Mouse (Mus musculus): ENCODE results near the gene Tstd2. TPM values are rescaled to one million over a fixed set of nuclear protein-coding genes. Genes with fewer than 3 reads are reported as not detected.

Gene Tstd2
- polyA plus RNA-seq, 1 experiment from 2014 or later, result 24.9 TPM

DNA sequence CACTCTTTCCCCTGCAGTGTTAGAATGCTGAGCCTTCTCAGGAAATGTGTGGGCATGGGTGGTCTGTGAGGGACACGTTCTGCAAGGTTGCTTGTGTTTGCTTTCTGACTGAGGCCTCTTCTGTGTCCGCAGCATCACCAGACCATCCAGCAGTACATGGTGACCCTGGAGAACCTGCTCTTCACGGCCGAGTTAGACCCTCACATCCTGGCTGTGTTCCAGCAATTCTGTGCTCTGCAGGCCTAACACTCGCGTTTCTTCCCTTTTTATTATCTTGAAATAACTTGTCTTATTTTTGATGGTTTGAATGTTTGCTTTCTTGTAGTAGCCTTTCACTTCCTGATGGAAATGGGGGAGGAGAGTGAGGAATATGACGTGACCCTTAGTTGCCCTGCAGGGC lies 33.3 kb upstream of the Tstd2 start:
- H3K4me3 ChIP-seq (ENCODE audit: low read depth, low read length), result no peak overlapping the region
- no peak overlapping the region for H3K27ac ChIP-seq (ENCODE audit: low read length)
- H3K27me3 ChIP-seq (ENCODE audit: control insufficient read depth, insufficient read depth, low read depth, low read length), result no peaks in the 10 kb centered on the region
- no peaks in the 10 kb centered on the region for H3K9me3 ChIP-seq (replicated peaks; ENCODE audit: control insufficient read depth, low read length, poor library complexity, severe bottlenecking)
- H3K4me2 ChIP-seq (ENCODE audit: low read length), result no peak overlapping the region
- no peak for ATAC-seq
- peaks cover 75% of the 10 kb centered on the region for H3K36me3 ChIP-seq (ENCODE audit: control insufficient read depth, insufficient read depth, low read length)
- H3K4me1 ChIP-seq (ENCODE audit: control insufficient read depth, insufficient read depth, low read length), result no peaks in the 10 kb centered on the region
- 85% methylated on average over 7 of the region's 7 CpGs for WGBS
- no peak overlapping the region for H3K9ac ChIP-seq (ENCODE audit: low read depth, low read length)

DNA sequence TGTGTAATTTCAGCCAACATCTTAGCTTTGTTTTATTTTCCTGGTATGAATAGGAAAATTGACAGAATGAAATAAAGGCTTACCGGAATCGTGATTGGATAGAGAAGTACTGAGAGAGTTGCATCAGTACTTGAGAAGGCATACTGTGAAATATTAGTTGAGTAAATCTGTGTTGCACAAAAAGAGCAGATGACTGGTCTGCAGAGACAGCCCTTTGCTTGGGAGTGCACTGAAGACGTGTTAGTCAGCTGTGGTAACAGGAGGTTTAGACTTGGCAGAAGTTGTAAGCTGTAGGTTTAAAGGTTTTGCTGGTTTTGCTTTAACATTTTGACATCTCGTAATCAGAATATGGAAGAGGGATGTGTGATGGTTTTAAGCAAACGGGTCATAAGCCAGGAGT lies 27.3 kb upstream of the Tstd2 start:
- Histone ChIP-seq H3K27ac (ENCODE audit: low read length) (no peak overlapping the region), H3K9ac (ENCODE audit: low read depth, low read length) (no peak overlapping the region), H3K4me3 (ENCODE audit: low read depth, low read length) (no peak overlapping the region), H3K9me3 (replicated peaks; ENCODE audit: control insufficient read depth, low read length, poor library complexity, severe bottlenecking) (no peaks in the 10 kb centered on the region), H3K4me1 (ENCODE audit: control insufficient read depth, insufficient read depth, low read length) (no peaks in the 10 kb centered on the region), H3K27me3 (ENCODE audit: control insufficient read depth, insufficient read depth, low read depth, low read length) (no peaks in the 10 kb centered on the region), H3K4me2 (ENCODE audit: low read length) (no peak overlapping the region), H3K36me3 (ENCODE audit: control insufficient read depth, insufficient read depth, low read length) (peaks cover 61% of the 10 kb centered on the region)
- WGBS, result 95% methylated on average over 5 of the region's 5 CpGs
- no peak for ATAC-seq

DNA sequence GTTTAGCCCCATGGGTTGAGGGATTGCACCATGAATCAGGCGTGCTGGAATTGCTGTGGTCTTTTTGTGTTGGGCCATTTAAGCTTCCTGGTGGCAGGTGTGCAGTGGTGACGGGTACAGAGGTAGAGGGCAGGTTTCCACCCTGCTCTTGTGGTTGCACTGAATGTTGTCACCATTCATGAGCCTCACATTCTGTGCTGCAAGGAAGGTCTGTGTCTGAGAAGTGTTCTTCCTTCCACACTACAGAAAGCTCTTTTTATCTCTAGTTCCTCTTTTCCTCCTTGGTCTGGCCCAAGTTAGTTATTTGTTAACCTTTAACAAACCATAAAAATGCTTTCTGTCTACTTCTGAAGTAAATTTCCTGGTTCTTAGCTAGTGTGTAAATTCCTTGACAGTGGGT lies 25.5 kb upstream of the Tstd2 start:
- no peak overlapping the region for H3K4me3 ChIP-seq (ENCODE audit: low read depth, low read length)
- 80% methylated on average over 2 of the region's 2 CpGs for WGBS
- no peaks in the 10 kb centered on the region for H3K9me3 ChIP-seq (replicated peaks; ENCODE audit: control insufficient read depth, low read length, poor library complexity, severe bottlenecking)
- H3K4me1 ChIP-seq (ENCODE audit: control insufficient read depth, insufficient read depth, low read length), result no peaks in the 10 kb centered on the region
- no peak overlapping the region for H3K27ac ChIP-seq (ENCODE audit: low read length)
- no peaks in the 10 kb centered on the region for H3K27me3 ChIP-seq (ENCODE audit: control insufficient read depth, insufficient read depth, low read depth, low read length)
- no peak overlapping the region for H3K9ac ChIP-seq (ENCODE audit: low read depth, low read length)
- H3K4me2 ChIP-seq (ENCODE audit: low read length), result no peak overlapping the region
- peaks cover 51% of the 10 kb centered on the region for H3K36me3 ChIP-seq (ENCODE audit: control insufficient read depth, insufficient read depth, low read length)
- no peak for ATAC-seq

DNA sequence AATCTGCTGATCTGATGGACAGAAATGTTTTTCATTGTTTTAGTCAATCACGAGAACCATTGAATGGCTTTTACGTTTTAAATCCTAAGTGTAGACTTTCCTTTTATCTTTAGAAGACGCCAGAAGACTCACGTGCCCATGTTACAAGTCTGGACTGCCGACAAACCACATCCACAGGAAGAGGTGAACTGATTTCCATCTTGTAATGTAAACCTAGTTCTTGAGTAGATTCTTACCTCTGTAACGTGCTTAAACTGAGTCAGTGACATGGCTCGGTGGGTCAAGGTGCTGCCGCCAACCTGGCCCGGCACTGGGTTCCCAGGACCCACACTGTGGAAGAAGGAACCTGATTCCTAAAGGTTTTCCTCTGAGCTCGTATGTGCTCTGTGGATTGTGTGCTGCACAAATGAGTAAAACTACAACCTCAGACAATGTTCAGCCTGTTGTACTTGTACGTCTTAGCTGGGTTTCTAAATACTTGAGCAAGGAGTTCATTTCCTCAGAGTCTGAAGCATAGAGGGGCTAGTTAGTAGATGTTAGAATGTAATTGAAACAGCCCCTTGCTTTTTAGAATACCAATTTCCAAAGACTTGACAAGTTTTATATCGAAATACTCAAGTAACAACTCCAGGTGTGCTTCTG lies 13.5 kb upstream of the Tstd2 start:
- Histone ChIP-seq H3K9me3 (replicated peaks; ENCODE audit: control insufficient read depth, low read length, poor library complexity, severe bottlenecking) (no peaks in the 10 kb centered on the region), H3K27ac (ENCODE audit: low read length) (no peak overlapping the region), H3K4me3 (ENCODE audit: low read depth, low read length) (no peak overlapping the region), H3K9ac (ENCODE audit: low read depth, low read length) (no peak overlapping the region), H3K27me3 (ENCODE audit: control insufficient read depth, insufficient read depth, low read depth, low read length) (no peaks in the 10 kb centered on the region), H3K36me3 (ENCODE audit: control insufficient read depth, insufficient read depth, low read length) (peaks cover 43% of the 10 kb centered on the region), H3K4me1 (ENCODE audit: control insufficient read depth, insufficient read depth, low read length) (no peaks in the 10 kb centered on the region), H3K4me2 (ENCODE audit: low read length) (no peak overlapping the region)
- ATAC-seq, result no peak
- WGBS, result 94% methylated on average over 12 of the region's 12 CpGs

DNA sequence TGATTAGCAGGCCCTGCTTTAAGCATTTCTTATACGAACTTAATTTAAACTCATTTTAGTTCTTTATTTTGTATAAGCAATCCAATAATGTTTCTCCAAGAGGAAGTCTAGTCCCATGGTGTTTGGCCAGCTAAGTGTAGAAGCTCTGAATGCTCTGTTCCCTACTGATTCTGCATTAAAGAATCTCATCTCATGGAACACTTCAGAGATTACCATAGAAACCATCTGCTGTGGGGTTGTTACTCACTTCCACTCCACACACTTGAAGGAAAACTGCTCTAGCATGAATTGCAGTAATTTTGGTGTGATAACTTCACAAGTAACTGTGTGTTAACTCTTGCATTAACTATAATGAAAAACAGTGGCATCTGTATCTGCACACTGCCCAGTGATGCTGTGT lies 8.4 kb upstream of the Tstd2 start:
- Histone ChIP-seq H3K27me3 (ENCODE audit: control insufficient read depth, insufficient read depth, low read depth, low read length) (no peaks in the 10 kb centered on the region), H3K36me3 (ENCODE audit: control insufficient read depth, insufficient read depth, low read length) (peaks cover 10% of the 10 kb centered on the region), H3K4me1 (ENCODE audit: control insufficient read depth, insufficient read depth, low read length) (no peaks in the 10 kb centered on the region), H3K4me3 (ENCODE audit: low read depth, low read length) (no peak overlapping the region), H3K9ac (ENCODE audit: low read depth, low read length) (no peak overlapping the region), H3K9me3 (replicated peaks; ENCODE audit: control insufficient read depth, low read length, poor library complexity, severe bottlenecking) (no peaks in the 10 kb centered on the region), H3K4me2 (ENCODE audit: low read length) (no peak overlapping the region), H3K27ac (ENCODE audit: low read length) (no peak overlapping the region)
- WGBS, result 91% methylated on average over 1 of the region's 1 CpGs
- ATAC-seq, result no peak

DNA sequence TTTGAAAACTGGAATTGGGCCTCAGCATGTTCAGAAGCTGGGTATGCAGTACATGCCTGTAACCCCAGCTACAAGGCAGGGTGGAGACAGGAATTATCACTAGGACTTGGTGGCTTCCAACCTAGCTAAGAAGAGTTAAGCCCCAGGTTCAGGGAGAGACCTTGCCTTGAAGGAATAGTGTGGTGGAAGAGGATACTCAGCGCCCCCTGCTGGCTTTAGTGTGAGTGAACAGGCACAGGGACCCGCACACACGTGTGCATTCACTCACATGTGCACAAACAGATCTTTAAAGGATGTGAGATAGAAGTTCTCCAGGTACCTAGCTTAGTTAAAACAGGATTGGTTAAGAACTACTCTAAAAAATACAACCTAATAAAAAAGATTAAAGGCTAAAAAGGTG lies 5.8 kb upstream of the Tstd2 start:
- H3K27ac ChIP-seq (ENCODE audit: low read length), result no peak overlapping the region
- H3K27me3 ChIP-seq (ENCODE audit: control insufficient read depth, insufficient read depth, low read depth, low read length), result no peaks in the 10 kb centered on the region
- peaks cover 12% of the 10 kb centered on the region for H3K4me1 ChIP-seq (ENCODE audit: control insufficient read depth, insufficient read depth, low read length)
- H3K9me3 ChIP-seq (replicated peaks; ENCODE audit: control insufficient read depth, low read length, poor library complexity, severe bottlenecking), result no peaks in the 10 kb centered on the region
- WGBS, result 73% methylated on average over 3 of the region's 3 CpGs
- H3K4me2 ChIP-seq (ENCODE audit: low read length), result no peak overlapping the region
- no peak overlapping the region for H3K4me3 ChIP-seq (ENCODE audit: low read depth, low read length)
- H3K9ac ChIP-seq (ENCODE audit: low read depth, low read length), result no peak overlapping the region
- ATAC-seq, result no peak
- peaks cover 6% of the 10 kb centered on the region for H3K36me3 ChIP-seq (ENCODE audit: control insufficient read depth, insufficient read depth, low read length)

DNA sequence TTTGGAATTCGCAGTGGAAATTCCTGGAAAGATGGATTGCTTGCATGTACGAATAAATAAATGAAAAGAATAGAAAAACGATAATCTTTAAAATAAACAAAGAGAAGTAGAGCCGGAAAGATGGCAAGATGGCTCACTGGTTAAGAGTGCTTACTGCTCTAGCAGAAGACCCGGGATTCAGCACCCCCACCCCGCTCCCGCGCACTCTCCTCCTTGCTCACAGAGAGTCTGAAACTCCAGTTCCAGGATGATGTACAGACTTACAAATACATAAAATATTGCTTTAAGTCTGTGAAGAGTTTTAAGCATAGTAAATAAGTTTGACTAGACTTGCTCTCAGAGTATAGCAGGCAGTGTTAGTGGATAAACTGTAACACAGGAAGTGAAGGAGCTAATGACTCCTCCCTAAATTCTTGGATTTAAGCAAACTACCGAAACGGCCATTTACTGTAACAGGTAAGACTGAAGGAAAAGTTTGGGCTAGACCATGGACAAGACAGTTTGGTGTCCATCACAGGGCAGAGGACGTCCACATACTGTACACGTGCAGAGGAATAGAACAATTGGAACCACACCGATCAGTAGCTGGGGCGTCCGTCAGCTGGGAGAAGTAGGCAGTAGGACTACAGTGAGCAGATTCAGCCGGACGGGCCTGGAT lies 736 bp downstream of the Tstd2 start:
- H3K4me3 ChIP-seq (ENCODE audit: low read depth, low read length), result peak overlapping the region; percentile 68
- no peaks in the 10 kb centered on the region for H3K9me3 ChIP-seq (replicated peaks; ENCODE audit: control insufficient read depth, low read length, poor library complexity, severe bottlenecking)
- no peaks in the 10 kb centered on the region for H3K27me3 ChIP-seq (ENCODE audit: control insufficient read depth, insufficient read depth, low read depth, low read length)
- H3K36me3 ChIP-seq (ENCODE audit: control insufficient read depth, insufficient read depth, low read length), result no peaks in the 10 kb centered on the region
- WGBS, result 6% methylated on average over 17 of the region's 17 CpGs
- peaks cover 23% of the 10 kb centered on the region for H3K4me1 ChIP-seq (ENCODE audit: control insufficient read depth, insufficient read depth, low read length)
- peak overlapping the region; percentile 73 for H3K4me2 ChIP-seq (ENCODE audit: low read length)
- H3K27ac ChIP-seq (ENCODE audit: low read length), result peak overlapping the region; percentile 98
- peak overlapping the region; percentile 80 for H3K9ac ChIP-seq (ENCODE audit: low read depth, low read length)
- ATAC-seq, result peak; percentile 84

DNA sequence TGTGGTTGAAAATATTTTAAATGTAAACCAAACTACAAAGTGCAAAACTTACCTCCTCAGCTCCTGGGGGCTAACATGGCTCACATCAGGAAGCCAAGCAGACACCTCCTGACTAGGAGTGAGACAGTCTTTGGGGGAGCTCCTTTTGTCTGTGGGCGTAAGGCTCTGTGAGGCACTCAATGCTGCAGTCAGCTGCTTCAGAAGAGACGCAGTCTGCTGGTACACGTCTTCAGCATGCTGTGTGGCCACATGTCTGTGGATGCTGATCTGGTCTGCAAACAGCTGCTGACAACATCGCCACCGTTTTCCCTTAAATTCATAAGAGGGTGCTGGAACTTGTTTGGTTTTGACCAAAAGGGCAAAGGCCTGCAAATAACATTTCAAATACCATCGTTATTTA lies 6.7 kb downstream of the Tstd2 start:
- H3K36me3 ChIP-seq (ENCODE audit: control insufficient read depth, insufficient read depth, low read length), result peaks cover 24% of the 10 kb centered on the region

DNA sequence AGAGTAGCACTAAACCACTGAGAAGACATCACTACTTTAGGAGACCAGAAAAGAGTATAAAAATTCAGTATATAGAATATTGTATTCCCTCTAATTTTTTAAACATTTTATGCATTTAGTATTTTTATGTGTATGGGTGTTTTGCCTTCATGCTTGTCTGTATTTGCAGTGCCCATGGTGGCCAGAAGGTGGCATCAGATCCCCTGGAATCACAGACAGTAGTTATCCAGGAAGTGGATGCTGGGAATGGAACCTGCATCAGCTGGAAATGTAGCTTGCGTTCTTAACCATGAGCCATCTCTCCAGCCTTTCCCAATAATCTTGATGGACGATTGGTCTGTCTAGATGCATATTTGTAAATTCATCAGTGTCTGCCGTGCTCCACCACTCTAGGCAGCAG lies 8.3 kb downstream of the Tstd2 start:
- H3K4me3 ChIP-seq (ENCODE audit: low read depth, low read length), result no peak overlapping the region
- H3K36me3 ChIP-seq (ENCODE audit: control insufficient read depth, insufficient read depth, low read length), result peaks cover 27% of the 10 kb centered on the region
- ATAC-seq, result no peak
- no peaks in the 10 kb centered on the region for H3K27me3 ChIP-seq (ENCODE audit: control insufficient read depth, insufficient read depth, low read depth, low read length)
- H3K27ac ChIP-seq (ENCODE audit: low read length), result no peak overlapping the region
- H3K9me3 ChIP-seq (replicated peaks; ENCODE audit: control insufficient read depth, low read length, poor library complexity, severe bottlenecking), result no peaks in the 10 kb centered on the region
- WGBS, result 72% methylated on average over 3 of the region's 3 CpGs
- H3K4me2 ChIP-seq (ENCODE audit: low read length), result no peak overlapping the region
- no peaks in the 10 kb centered on the region for H3K4me1 ChIP-seq (ENCODE audit: control insufficient read depth, insufficient read depth, low read length)
- H3K9ac ChIP-seq (ENCODE audit: low read depth, low read length), result no peak overlapping the region

More for the DNA sequence above, 6.7 kb downstream of the Tstd2 start:
- 90% methylated on average over 6 of the region's 6 CpGs for WGBS
- peaks cover under 1% of the 10 kb centered on the region for H3K4me1 ChIP-seq (ENCODE audit: control insufficient read depth, insufficient read depth, low read length)
- no peaks in the 10 kb centered on the region for H3K27me3 ChIP-seq (ENCODE audit: control insufficient read depth, insufficient read depth, low read depth, low read length)
- no peak overlapping the region for H3K4me2 ChIP-seq (ENCODE audit: low read length)
- no peak overlapping the region for H3K27ac ChIP-seq (ENCODE audit: low read length)
- ATAC-seq, result no peak
- H3K4me3 ChIP-seq (ENCODE audit: low read depth, low read length), result no peak overlapping the region
- H3K9ac ChIP-seq (ENCODE audit: low read depth, low read length), result no peak overlapping the region
- no peaks in the 10 kb centered on the region for H3K9me3 ChIP-seq (replicated peaks; ENCODE audit: control insufficient read depth, low read length, poor library complexity, severe bottlenecking)

All from midbrain, embryonic 16.5 days (tissue).